Mouse (Mus musculus) liver, embryonic 11.5 days (tissue): ENCODE measurements around the gene Gm28048. TPM values are rescaled to one million over a fixed set of nuclear protein-coding genes. Genes with fewer than 3 reads are reported as not detected.

Experiments
- ATAC-seq: fragments of 200-750 bp; cut with Nextera tagmentation; replicated peaks from 2 replicates; pipeline ENCODE4 v1.8.0; 2017; ENCODE audit warnings: moderate number of reproducible peaks, mild to moderate bottlenecking, moderate TSS enrichment, moderate library complexity; ENCODE audit not compliant: low FRiP score
- DNase-seq: peaks from one replicate; pipeline ENCODE4 v3.0.0-alpha.2; 2017; ENCODE audit warnings: low spot score
- H3K27ac ChIP-seq: fragments of 300-500 bp; sonication (generic); 2 replicates; pipeline ENCODE4 v1.5.1; 2014; ENCODE audit warnings: mild to moderate bottlenecking, low read depth, low read length, control low read depth
- H3K27me3 ChIP-seq: fragments of 300-500 bp; sonication (generic); replicated peaks from 2 replicates; pipeline ENCODE4 v1.6.1; 2014; ENCODE audit warnings: low read length, mixed read lengths; ENCODE audit not compliant: control insufficient read depth, insufficient read depth
- H3K36me3 ChIP-seq: fragments of 300-500 bp; sonication (generic); 2 replicates; pipeline ENCODE4 v1.6.1; 2014; ENCODE audit warnings: mild to moderate bottlenecking, low read length, moderate library complexity, mixed read lengths; ENCODE audit not compliant: control insufficient read depth, insufficient read depth
- H3K4me1 ChIP-seq: fragments of 300-500 bp; sonication (generic); replicated peaks from 2 replicates; pipeline ENCODE4 v1.6.1; 2014; ENCODE audit warnings: low read length, mixed read lengths; ENCODE audit not compliant: control insufficient read depth, insufficient read depth
- H3K4me2 ChIP-seq: fragments of 300-500 bp; sonication (generic); 2 replicates; pipeline ENCODE4 v1.6.1; 2014; ENCODE audit warnings: mild to moderate bottlenecking, control low read depth, moderate library complexity
- H3K4me3 ChIP-seq: fragments of 300-500 bp; sonication (generic); 2 replicates; pipeline ENCODE4 v1.5.1; 2014; ENCODE audit warnings: low read depth, low read length, control low read depth
- H3K9ac ChIP-seq: fragments of 300-500 bp; sonication (generic); 2 replicates; pipeline ENCODE4 v1.6.1; 2014; ENCODE audit warnings: low read depth, low read length, control low read depth
- H3K9me3 ChIP-seq: fragments of 300-500 bp; sonication (generic); 2 replicates; pipeline ENCODE4 v1.6.1; 2016; ENCODE audit warnings: low read length, inconsistent platforms, mixed read lengths; ENCODE audit not compliant: control insufficient read depth
- WGBS: fragments of 180-500 bp; shearing (Covaris S2); extraction: QIAGEN DNeasy Blood & Tissue Kit; methylation state at CpG from one replicate; pipeline ENCODE4 v1.1.7; 2014; 5-methylcytosine and 5-hydroxymethylcytosine counted together
- polyA plus RNA-seq: library from polyadenylated mRNA; unstranded; fragments of >200 nt; fragmentation: Nextera tagmentation; extraction: Ambion mirVana; gene quantifications from 2 replicates; pipeline ENCODE4 v1.2.1, GENCODE M21; 2014

The Gm28048 gene
- polyA plus RNA-seq, 1 experiment from 2014 or later: 20.0 TPM

- Histone ChIP-seq H3K27ac (no peak overlapping the region), H3K4me3 (no peak overlapping the region), H3K27me3 (no peaks in the 10 kb centered on the region), H3K9ac (no peak overlapping the region), H3K9me3 (no peaks in the 10 kb centered on the region), H3K36me3 (peaks cover 45% of the 10 kb centered on the region), H3K4me1 (peaks cover 10% of the 10 kb centered on the region), H3K4me2 (no peak overlapping the region)
- ATAC-seq: no peak
- no peak for DNase-seq
- WGBS: 91% methylated on average over 4 of the region's 4 CpGs
These were observed 13.6 kb upstream of the Gm28048 start for GRCm38 (mm10) chr11:22995461-22995860.

DNA sequence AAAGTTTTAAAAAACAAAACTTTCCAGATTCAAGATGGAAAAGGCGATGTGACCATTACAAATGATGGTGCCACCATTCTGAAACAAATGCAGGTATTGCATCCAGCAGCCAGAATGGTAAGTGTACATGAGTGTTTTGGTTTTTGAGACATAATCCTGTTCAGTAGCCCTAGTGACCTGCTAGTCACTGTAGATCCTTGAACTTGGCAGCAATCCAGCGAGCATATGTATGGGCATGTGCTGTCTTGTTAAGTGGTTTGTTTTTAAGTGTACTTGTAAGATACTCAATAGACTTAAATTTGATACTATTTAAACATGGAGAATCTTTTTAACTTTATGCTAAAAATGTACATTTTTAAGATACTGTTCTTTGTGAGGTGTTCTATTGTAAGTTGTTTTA is 12.4 kb upstream of the Gm28048 start:
- DNase-seq (no peak), ATAC-seq (no peak)
- Histone ChIP-seq H3K27ac (no peak overlapping the region), H3K4me3 (no peak overlapping the region), H3K9ac (no peak overlapping the region), H3K4me1 (peaks cover 12% of the 10 kb centered on the region), H3K9me3 (no peaks in the 10 kb centered on the region), H3K36me3 (peaks cover 39% of the 10 kb centered on the region), H3K27me3 (no peaks in the 10 kb centered on the region), H3K4me2 (no peak overlapping the region)
- WGBS: 94% methylated on average over 2 of the region's 2 CpGs

- WGBS: 9% methylated on average over 14 of the region's 14 CpGs
- Histone ChIP-seq H3K27me3 (no peaks in the 10 kb centered on the region), H3K4me1 (peaks cover 8% of the 10 kb centered on the region), H3K9ac (peak overlapping the region; percentile 84), H3K4me2 (peak overlapping the region; percentile 91), H3K9me3 (no peaks in the 10 kb centered on the region), H3K27ac (0 out of 2 replicates have a peak overlapping the region, but pooled peaks have one; percentile 87), H3K36me3 (peaks cover 22% of the 10 kb centered on the region), H3K4me3 (peak overlapping the region; percentile 82)
- ATAC-seq (no peak), DNase-seq (no peak)
These were observed 9.4 kb upstream of the Gm28048 start for GRCm38 (mm10) chr11:22991218-22991835.

DNA sequence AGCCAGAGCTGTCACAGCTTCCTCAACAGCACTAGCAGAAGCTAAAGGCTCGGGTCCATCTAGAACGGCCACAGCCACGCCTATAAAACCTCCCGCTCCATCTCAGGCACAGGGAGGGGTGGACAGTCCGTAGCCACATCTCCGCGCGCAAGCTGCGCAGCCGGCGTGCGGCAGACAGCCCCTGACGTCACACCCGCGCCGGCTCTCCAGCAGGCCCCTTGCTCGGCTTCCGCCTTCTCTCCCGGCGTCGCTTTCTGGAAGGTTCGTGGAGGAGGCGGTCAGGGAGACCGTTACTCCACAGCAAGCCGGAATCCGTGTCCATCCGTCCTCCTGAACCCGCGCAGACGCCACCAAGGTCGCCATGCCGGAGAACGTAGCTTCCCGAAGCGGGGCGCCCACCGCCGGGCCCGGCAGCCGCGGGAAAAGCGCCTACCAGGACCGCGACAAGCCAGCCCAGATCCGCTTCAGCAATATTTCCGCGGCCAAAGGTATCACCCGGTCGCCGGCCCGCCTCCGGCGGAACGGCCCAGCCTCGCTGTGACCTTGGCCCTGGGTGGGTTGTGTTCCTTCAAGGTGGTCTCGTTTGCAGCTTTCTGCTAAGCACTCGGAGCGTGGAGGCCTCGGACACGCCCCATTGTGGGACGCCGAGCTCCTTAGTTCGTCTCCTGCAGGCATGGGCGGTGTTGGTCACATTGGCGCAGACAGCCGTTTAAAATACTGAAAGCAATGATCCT is 8.7 kb upstream of the Gm28048 start, which contains the start of gene Cct4:
Cct4 (plus strand) TSS at position 127 of the 734 bp plus-strand sequence.
- H3K4me3 ChIP-seq: peak within 1 kb of the TSS; percentile 82
- peak within 1 kb of the TSS; percentile 91 for H3K4me2 ChIP-seq
- peak within 1 kb of the TSS; percentile 84 for H3K9ac ChIP-seq
- peaks cover 8% of the 10 kb centered on the region for H3K4me1 ChIP-seq
- H3K27me3 ChIP-seq: no peaks in the 10 kb centered on the region
- under 1% methylated on average over 62 of the region's 66 CpGs for WGBS
- H3K9me3 ChIP-seq: no peaks in the 10 kb centered on the region
- peak; percentile 91 for DNase-seq
- peak; percentile 98 for ATAC-seq
- H3K36me3 ChIP-seq: peaks cover 16% of the 10 kb centered on the region
- peak within 1 kb of the TSS; percentile 87 for H3K27ac ChIP-seq

- Histone ChIP-seq H3K4me1 (peaks cover 8% of the 10 kb centered on the region), H3K27ac (peak overlapping the region; percentile 87), H3K9me3 (no peaks in the 10 kb centered on the region), H3K4me3 (peak overlapping the region; percentile 82), H3K36me3 (peaks cover 10% of the 10 kb centered on the region), H3K27me3 (no peaks in the 10 kb centered on the region), H3K4me2 (peak overlapping the region; percentile 66), H3K9ac (peak overlapping the region; percentile 84)
- DNase-seq (no peak), ATAC-seq (no peak; the same call in 1 of the 2 replicates)
- WGBS: 63% methylated on average over 1 of the region's 1 CpGs
These were observed 7.9 kb upstream of the Gm28048 start for GRCm38 (mm10) chr11:22989786-22990185.

DNA sequence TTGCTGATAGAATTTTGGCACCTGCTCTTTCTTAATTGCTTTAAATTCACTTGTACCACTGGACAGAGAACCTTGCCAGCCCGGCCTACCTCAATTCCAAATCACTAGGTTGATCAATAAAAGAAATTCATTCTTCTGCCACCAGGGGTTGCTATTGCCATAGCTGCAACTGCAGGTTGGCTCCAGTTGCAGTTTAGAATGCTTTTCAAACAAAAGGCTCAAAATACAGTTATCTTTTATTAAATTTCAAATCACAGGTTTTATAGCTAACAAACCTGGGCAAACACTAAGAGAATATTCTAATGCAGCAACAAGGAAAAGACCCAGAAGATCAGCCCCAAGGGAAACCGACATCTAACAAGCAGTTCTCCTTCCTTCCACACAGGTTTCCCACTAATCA is 5.5 kb upstream of the Gm28048 start:
- no peak overlapping the region for H3K4me3 ChIP-seq

GRCm38 (mm10) chr11:22985510-22985909 is 3.6 kb upstream of the Gm28048 start:
- Histone ChIP-seq H3K4me3 (no peak overlapping the region), H3K9ac (no peak overlapping the region), H3K4me2 (no peak overlapping the region), H3K4me1 (peaks cover 12% of the 10 kb centered on the region), H3K9me3 (no peaks in the 10 kb centered on the region), H3K27ac (no peak overlapping the region), H3K27me3 (no peaks in the 10 kb centered on the region), H3K36me3 (no peaks in the 10 kb centered on the region)
- no peak for DNase-seq
- 83% methylated on average over 3 of the region's 3 CpGs for WGBS
- no peak for ATAC-seq

More for the DNA sequence above, 5.5 kb upstream of the Gm28048 start:
- H3K9ac ChIP-seq: no peak overlapping the region
- H3K27me3 ChIP-seq: no peaks in the 10 kb centered on the region
- H3K27ac ChIP-seq: no peak overlapping the region
- H3K9me3 ChIP-seq: no peaks in the 10 kb centered on the region
- H3K4me1 ChIP-seq: peaks cover 10% of the 10 kb centered on the region
- no peaks in the 10 kb centered on the region for H3K36me3 ChIP-seq
- H3K4me2 ChIP-seq: no peak overlapping the region
- no peak for ATAC-seq
- no peak for DNase-seq
- 49% methylated on average over 2 of the region's 2 CpGs for WGBS

- H3K4me3 ChIP-seq: 0 out of 2 replicates have a peak overlapping the region, but pooled peaks have one; percentile 53
- ATAC-seq: no peak
These were observed 956 bp upstream of the Gm28048 start for GRCm38 (mm10) chr11:22982846-22983245.

More at GRCm38 (mm10) chr11:22982846-22983245, 956 bp upstream of the Gm28048 start:
- Histone ChIP-seq H3K27me3 (no peaks in the 10 kb centered on the region), H3K9ac (no peak overlapping the region), H3K27ac (no peak overlapping the region), H3K36me3 (no peaks in the 10 kb centered on the region), H3K4me2 (peak overlapping the region; percentile 75; the same call in 1 of the 2 replicates), H3K9me3 (no peaks in the 10 kb centered on the region), H3K4me1 (peaks cover 10% of the 10 kb centered on the region)
- WGBS: 75% methylated on average over 6 of the region's 6 CpGs
- DNase-seq: no peak
